Mouse (Mus musculus) megakaryocyte, embryonic 14.5 days (primary cell): Measurements from ENCODE around the gene Gdf1. TPM values are rescaled to one million over a fixed set of nuclear protein-coding genes. Genes with fewer than 3 reads are reported as not detected.

Experiments
- H3K27me3 ChIP-seq: replicated peaks from 2 replicates; pipeline ENCODE3; 2012; ENCODE audit warnings: inconsistent platforms
- H3K36me3 ChIP-seq: replicated peaks from 2 replicates; pipeline ENCODE3; 2012; ENCODE audit warnings: low read length, inconsistent platforms, mixed read lengths
- H3K4me1 ChIP-seq: 2 replicates; pipeline ENCODE4 v1.6.1; 2012; ENCODE audit warnings: inconsistent platforms
- H3K4me3 ChIP-seq: replicated peaks from 2 replicates; pipeline ENCODE3; 2012; ENCODE audit warnings: moderate library complexity, mild to moderate bottlenecking, inconsistent platforms
- H3K9me3 ChIP-seq: 2 replicates; pipeline ENCODE4 v1.6.1; 2012; ENCODE audit warnings: inconsistent platforms
- FLI1 ChIP-seq: IDR thresholded peaks from 2 replicates; pipeline ENCODE4 v1.6.1; 2012; ENCODE audit warnings: low read length, inconsistent platforms, mixed read lengths
- GATA1 ChIP-seq: IDR thresholded peaks from 3 replicates; pipeline ENCODE4 v1.6.1; 2012; ENCODE audit warnings: mixed read lengths, low read length, inconsistent platforms, borderline replicate concordance
- polyA plus RNA-seq: library from polyadenylated mRNA; stranded (reverse); fragments of >175 nt; gene quantifications from 2 replicates; pipeline ENCODE4 v1.2.3, GENCODE M21; 2012; ENCODE audit warnings: low replicate concordance; ENCODE audit not compliant: insufficient read depth

Gene Gdf1
- polyA plus RNA-seq, 1 experiment, result 0.26 TPM

DNA sequence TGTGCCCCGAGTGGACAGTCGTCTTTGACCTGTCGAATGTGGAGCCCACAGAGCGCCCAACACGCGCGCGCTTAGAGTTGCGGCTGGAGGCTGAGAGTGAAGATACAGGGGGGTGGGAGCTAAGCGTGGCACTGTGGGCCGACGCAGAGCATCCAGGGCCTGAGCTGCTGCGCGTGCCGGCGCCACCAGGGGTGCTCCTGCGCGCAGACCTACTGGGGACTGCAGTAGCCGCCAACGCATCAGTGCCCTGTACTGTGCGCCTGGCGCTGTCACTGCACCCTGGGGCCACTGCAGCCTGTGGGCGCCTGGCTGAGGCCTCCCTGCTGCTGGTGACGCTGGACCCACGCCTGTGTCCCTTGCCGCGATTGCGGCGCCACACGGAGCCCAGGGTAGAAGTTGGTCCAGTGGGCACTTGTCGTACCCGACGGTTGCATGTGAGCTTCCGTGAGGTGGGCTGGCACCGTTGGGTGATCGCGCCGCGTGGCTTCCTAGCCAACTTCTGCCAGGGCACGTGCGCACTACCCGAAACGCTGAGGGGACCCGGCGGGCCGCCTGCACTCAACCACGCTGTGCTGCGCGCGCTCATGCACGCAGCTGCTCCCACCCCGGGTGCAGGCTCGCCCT is 1.2 kb downstream of the Gdf1 start:
- Histone ChIP-seq H3K4me3 (no peak overlapping the region), H3K27me3 (no peaks in the 10 kb centered on the region), H3K36me3 (peaks cover 65% of the 10 kb centered on the region), H3K4me1 (peaks cover 34% of the 10 kb centered on the region), H3K9me3 (peaks cover 11% of the 10 kb centered on the region; the same call in 1 of the 2 replicates)
- TF ChIP-seq FLI1, result no peak
- no peak for TF ChIP-seq GATA1

- Histone ChIP-seq H3K4me3 (no peak overlapping the region), H3K27me3 (no peaks in the 10 kb centered on the region), H3K4me1 (peaks cover 34% of the 10 kb centered on the region), H3K9me3 (peaks cover 11% of the 10 kb centered on the region; the same call in 1 of the 2 replicates), H3K36me3 (peaks cover 71% of the 10 kb centered on the region)
- TF ChIP-seq FLI1 (no peak), GATA1 (no peak)
Measured at GRCm38 (mm10) chr8:70331526-70331925, 1.9 kb downstream of the Gdf1 start.

- TF ChIP-seq GATA1, result no peak
- Histone ChIP-seq H3K36me3 (peaks cover 79% of the 10 kb centered on the region), H3K9me3 (peaks cover 11% of the 10 kb centered on the region; the same call in 1 of the 2 replicates), H3K27me3 (no peaks in the 10 kb centered on the region), H3K4me3 (no peak overlapping the region), H3K4me1 (peaks cover 39% of the 10 kb centered on the region)
Measured at GRCm38 (mm10) chr8:70332070-70332877, 2.7 kb downstream of the Gdf1 start.

DNA sequence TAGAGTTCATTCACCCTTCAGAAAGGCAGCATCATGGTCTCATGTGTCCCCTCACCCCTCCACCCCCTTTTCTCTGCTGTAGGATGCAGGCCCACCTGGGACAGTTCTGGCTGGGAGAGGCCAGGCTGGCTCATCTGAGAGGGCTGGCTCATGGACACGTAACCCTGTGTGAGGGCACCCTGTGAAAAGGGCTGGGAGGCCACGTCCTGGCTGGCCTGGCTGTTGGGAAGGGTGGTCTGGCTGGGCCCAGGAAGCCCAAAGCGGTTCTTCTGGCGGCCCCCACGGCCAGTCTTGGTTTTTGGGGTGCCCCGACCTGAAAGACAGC is 3.2 kb downstream of the Gdf1 start:
- H3K36me3 ChIP-seq, result peaks cover 84% of the 10 kb centered on the region
- no peak overlapping the region for H3K4me3 ChIP-seq
- H3K27me3 ChIP-seq, result no peaks in the 10 kb centered on the region
- H3K4me1 ChIP-seq, result peaks cover 36% of the 10 kb centered on the region
- TF ChIP-seq GATA1 (no peak), FLI1 (no peak)
- H3K9me3 ChIP-seq, result peaks cover 11% of the 10 kb centered on the region; the same call in 1 of the 2 replicates

DNA sequence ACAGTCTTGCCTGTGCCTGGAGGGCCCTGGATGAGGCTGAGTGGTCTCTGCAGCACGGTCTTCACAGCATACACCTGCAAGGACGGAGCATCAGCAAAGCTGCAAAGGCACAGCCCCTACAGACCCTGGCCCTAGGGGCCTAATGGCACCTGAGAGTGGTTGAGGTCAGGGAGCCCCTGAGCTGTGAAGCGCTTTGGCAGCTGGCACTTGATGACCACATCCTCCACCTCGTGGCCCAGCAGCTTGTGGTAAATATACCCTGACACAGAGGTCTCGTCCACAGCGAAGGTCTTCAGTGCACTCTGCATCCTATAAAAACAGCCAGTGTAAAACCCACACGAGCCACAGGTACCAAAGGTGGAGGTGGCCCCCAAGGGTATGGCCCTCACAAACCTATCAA is 9.3 kb downstream of the Gdf1 start:
- no peak for TF ChIP-seq FLI1
- TF ChIP-seq GATA1, result no peak
- Histone ChIP-seq H3K4me1 (peaks cover 32% of the 10 kb centered on the region), H3K27me3 (no peaks in the 10 kb centered on the region), H3K4me3 (no peak overlapping the region), H3K9me3 (no peaks in the 10 kb centered on the region), H3K36me3 (peaks cover 100% of the 10 kb centered on the region)

GRCm38 (mm10) chr8:70340659-70341058 is 11.0 kb downstream of the Gdf1 start:
- peaks cover 95% of the 10 kb centered on the region for H3K36me3 ChIP-seq
- TF ChIP-seq FLI1 (no peak), GATA1 (no peak)
- H3K9me3 ChIP-seq, result no peaks in the 10 kb centered on the region
- peaks cover 49% of the 10 kb centered on the region for H3K4me1 ChIP-seq
- no peaks in the 10 kb centered on the region for H3K27me3 ChIP-seq
- H3K4me3 ChIP-seq, result no peak overlapping the region

GRCm38 (mm10) chr8:70342007-70342406 is 12.4 kb downstream of the Gdf1 start:
- Histone ChIP-seq H3K36me3 (peaks cover 94% of the 10 kb centered on the region), H3K4me1 (peaks cover 55% of the 10 kb centered on the region), H3K9me3 (no peaks in the 10 kb centered on the region), H3K27me3 (no peaks in the 10 kb centered on the region), H3K4me3 (no peak overlapping the region)
- TF ChIP-seq GATA1, result no peak
- TF ChIP-seq FLI1, result no peak

- Histone ChIP-seq H3K9me3 (no peaks in the 10 kb centered on the region), H3K4me3 (no peak overlapping the region), H3K27me3 (no peaks in the 10 kb centered on the region), H3K4me1 (peaks cover 61% of the 10 kb centered on the region), H3K36me3 (peaks cover 94% of the 10 kb centered on the region)
- TF ChIP-seq FLI1, result no peak
Measured at GRCm38 (mm10) chr8:70343076-70343475, 13.5 kb downstream of the Gdf1 start.

- Histone ChIP-seq H3K36me3 (peaks cover 94% of the 10 kb centered on the region), H3K4me3 (no peak overlapping the region), H3K4me1 (peaks cover 67% of the 10 kb centered on the region), H3K9me3 (no peaks in the 10 kb centered on the region), H3K27me3 (no peaks in the 10 kb centered on the region)
- TF ChIP-seq GATA1 (no peak), FLI1 (no peak)
Measured at GRCm38 (mm10) chr8:70343696-70344095, 14.1 kb downstream of the Gdf1 start.

DNA sequence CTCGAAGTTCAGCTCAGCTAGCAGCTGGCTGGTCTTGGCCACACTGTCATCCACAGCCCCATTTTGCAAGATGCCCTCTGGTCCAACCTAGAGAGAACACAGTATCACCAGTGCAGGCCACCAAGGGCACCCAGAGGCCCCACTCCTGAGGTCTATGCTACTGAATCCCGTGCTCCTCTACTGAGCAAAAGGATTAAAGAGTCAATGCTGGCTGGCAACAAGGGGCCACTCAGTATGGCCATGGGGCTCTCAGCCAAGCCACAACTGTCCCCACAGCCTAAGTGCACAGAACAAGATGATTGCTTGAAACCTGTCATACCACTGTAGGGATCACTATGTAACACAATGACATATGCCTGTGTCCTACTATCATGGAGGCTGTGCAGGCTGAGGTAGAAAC is 14.7 kb downstream of the Gdf1 start:
- Histone ChIP-seq H3K9me3 (no peaks in the 10 kb centered on the region), H3K27me3 (no peaks in the 10 kb centered on the region), H3K36me3 (peaks cover 94% of the 10 kb centered on the region), H3K4me3 (peak overlapping the region; percentile 2), H3K4me1 (peaks cover 73% of the 10 kb centered on the region)
- no peak for TF ChIP-seq FLI1

- no peak for TF ChIP-seq FLI1
- TF ChIP-seq GATA1, result no peak
- no peak overlapping the region for H3K4me3 ChIP-seq
- no peaks in the 10 kb centered on the region for H3K9me3 ChIP-seq
- peaks cover 93% of the 10 kb centered on the region for H3K4me1 ChIP-seq
- H3K27me3 ChIP-seq, result no peaks in the 10 kb centered on the region
- H3K36me3 ChIP-seq, result peaks cover 83% of the 10 kb centered on the region
Measured at GRCm38 (mm10) chr8:70347443-70347842, 17.8 kb downstream of the Gdf1 start.
